Mouse (Mus musculus) kidney, adult 9 months (tissue): ENCODE measurements at regions not wholly inside any gene's neighbourhood (a gene's known extent, or its start where the extent isn't known, plus 50 kb on each side); places are given as distances from the start of the nearest gene placed in this dataset.
A peak's percentile ranks its signal among the peaks of the same experiment; 100 is the strongest.

Source experiments
- DNase-seq: peaks from one replicate; pipeline ENCODE4 v3.0.0; 2022

GRCm38 (mm10) chr7:37096291-37096690 is 398.4 kb downstream of the Tshz3 start:
- no peak for DNase-seq

- no peak for DNase-seq
These were observed 401.0 kb downstream of the Tshz3 start for GRCm38 (mm10) chr7:37098950-37099349.

- no peak for DNase-seq
These were observed 406.8 kb downstream of the Tshz3 start for GRCm38 (mm10) chr7:37104671-37105070.

- DNase-seq, result no peak
These were observed 413.2 kb downstream of the Tshz3 start for GRCm38 (mm10) chr7:37111071-37111470.

- DNase-seq, result no peak
These were observed 422.9 kb downstream of the Tshz3 start for GRCm38 (mm10) chr7:37120776-37121175.

GRCm38 (mm10) chr7:37140191-37140590 is 442.3 kb downstream of the Tshz3 start:
- peak; percentile 13 for DNase-seq

- no peak for DNase-seq
These were observed 444.9 kb downstream of the Tshz3 start for GRCm38 (mm10) chr7:37142780-37143179.

- DNase-seq, result no peak
These were observed 446.4 kb downstream of the Tshz3 start for GRCm38 (mm10) chr7:37144303-37144702.

GRCm38 (mm10) chr7:37149711-37150110 is 451.8 kb downstream of the Tshz3 start:
- no peak for DNase-seq

GRCm38 (mm10) chr7:37159801-37160200 is 461.9 kb downstream of the Tshz3 start:
- no peak for DNase-seq

- no peak for DNase-seq
These were observed 471.0 kb downstream of the Tshz3 start for GRCm38 (mm10) chr7:37168883-37169282.

- DNase-seq, result no peak
These were observed 477.8 kb downstream of the Tshz3 start for GRCm38 (mm10) chr7:37175746-37176145.

- no peak for DNase-seq
These were observed 480.3 kb downstream of the Tshz3 start for GRCm38 (mm10) chr7:37178256-37178655.

- no peak for DNase-seq
These were observed 482.0 kb downstream of the Tshz3 start for GRCm38 (mm10) chr7:37179907-37180306.

GRCm38 (mm10) chr7:37180416-37180815 is 482.5 kb downstream of the Tshz3 start:
- DNase-seq, result no peak

GRCm38 (mm10) chr7:37181109-37181508 is 483.2 kb downstream of the Tshz3 start:
- no peak for DNase-seq

GRCm38 (mm10) chr7:37192536-37192935 is 494.6 kb downstream of the Tshz3 start:
- no peak for DNase-seq

- DNase-seq, result peak; percentile 80
These were observed 506.9 kb downstream of the Tshz3 start for GRCm38 (mm10) chr7:37204800-37205199.

- no peak for DNase-seq
These were observed 510.4 kb downstream of the Tshz3 start for GRCm38 (mm10) chr7:37208305-37208704.

- no peak for DNase-seq
These were observed 515.8 kb downstream of the Tshz3 start for GRCm38 (mm10) chr7:37213751-37214181.

GRCm38 (mm10) chr7:37215498-37215897 is 517.6 kb downstream of the Tshz3 start:
- no peak for DNase-seq

GRCm38 (mm10) chr7:37220476-37220875 is 522.6 kb downstream of the Tshz3 start:
- DNase-seq, result no peak

GRCm38 (mm10) chr7:37226423-37226822 is 528.5 kb downstream of the Tshz3 start:
- no peak for DNase-seq

GRCm38 (mm10) chr7:37230641-37231347 is 532.9 kb downstream of the Tshz3 start:
- no peak for DNase-seq

- no peak for DNase-seq
These were observed 532.6 kb downstream of the Zfp536 start for GRCm38 (mm10) chr7:37240832-37241231.
